Mouse (Mus musculus): ENCODE measurements around the gene Cox6b2. TPM values are rescaled to one million over a fixed set of nuclear protein-coding genes. Genes with fewer than 3 reads are reported as not detected.
A peak's percentile ranks its signal among the peaks of the same experiment; 100 is the strongest.

Cox6b2 gene
- polyA plus RNA-seq, 1 experiment from 2014 or later, result 24.1 TPM

GRCm38 (mm10) chr7:4771202-4771601 lies 18.3 kb upstream of the Cox6b2 start, which contains the start of gene Fam71e2:
Gene Fam71e2, minus strand, starts transcription at chr7:4771302.
- Histone ChIP-seq H3K4me1 (ENCODE audit: control insufficient read depth, insufficient read depth, low read length) (no peaks in the 10 kb centered on the region), H3K4me3 (ENCODE audit: low read length) (no peak within 1 kb of the TSS), H3K27me3 (ENCODE audit: control insufficient read depth, insufficient read depth, low read length) (peaks cover 22% of the 10 kb centered on the region), H3K4me2 (ENCODE audit: low read depth, low read length) (no peak within 1 kb of the TSS), H3K9me3 (replicated peaks; ENCODE audit: control insufficient read depth, low read length) (no peaks in the 10 kb centered on the region), H3K9ac (ENCODE audit: low read length) (no peak within 1 kb of the TSS), H3K27ac (ENCODE audit: low read length) (no peak within 1 kb of the TSS), H3K36me3 (ENCODE audit: control insufficient read depth, insufficient read depth) (no peaks in the 10 kb centered on the region)
- 63% methylated on average over 3 of the region's 5 CpGs for WGBS
- no peak for ATAC-seq (replicated peaks; ENCODE audit: extremely low read depth, insufficient read depth, low FRiP score)

GRCm38 (mm10) chr7:4764946-4765710 lies 12.2 kb upstream of the Cox6b2 start:
- WGBS, result 33% methylated on average over 4 of the region's 4 CpGs
- H3K36me3 ChIP-seq (ENCODE audit: control insufficient read depth, insufficient read depth), result no peaks in the 10 kb centered on the region
- H3K9me3 ChIP-seq (replicated peaks; ENCODE audit: control insufficient read depth, low read length), result no peaks in the 10 kb centered on the region
- H3K4me2 ChIP-seq (ENCODE audit: low read depth, low read length), result no peak overlapping the region
- no peak for ATAC-seq (replicated peaks; ENCODE audit: extremely low read depth, insufficient read depth, low FRiP score)
- H3K4me3 ChIP-seq (ENCODE audit: low read length), result no peak overlapping the region
- peaks cover 1% of the 10 kb centered on the region; the same call in 1 of the 2 replicates for H3K27me3 ChIP-seq (ENCODE audit: control insufficient read depth, insufficient read depth, low read length)
- H3K4me1 ChIP-seq (ENCODE audit: control insufficient read depth, insufficient read depth, low read length), result no peaks in the 10 kb centered on the region
- no peak overlapping the region for H3K9ac ChIP-seq (ENCODE audit: low read length)
- H3K27ac ChIP-seq (ENCODE audit: low read length), result no peak overlapping the region

- 38% methylated on average over 1 of the region's 1 CpGs for WGBS
- ATAC-seq (replicated peaks; ENCODE audit: extremely low read depth, insufficient read depth, low FRiP score), result no peak
- Histone ChIP-seq H3K27me3 (ENCODE audit: control insufficient read depth, insufficient read depth, low read length) (no peaks in the 10 kb centered on the region), H3K4me3 (ENCODE audit: low read length) (no peak overlapping the region), H3K4me1 (ENCODE audit: control insufficient read depth, insufficient read depth, low read length) (no peaks in the 10 kb centered on the region), H3K27ac (ENCODE audit: low read length) (no peak overlapping the region), H3K4me2 (ENCODE audit: low read depth, low read length) (no peak overlapping the region), H3K9ac (ENCODE audit: low read length) (no peak overlapping the region), H3K36me3 (ENCODE audit: control insufficient read depth, insufficient read depth) (no peaks in the 10 kb centered on the region), H3K9me3 (replicated peaks; ENCODE audit: control insufficient read depth, low read length) (no peaks in the 10 kb centered on the region)
Measured at GRCm38 (mm10) chr7:4759670-4760069, 6.8 kb upstream of the Cox6b2 start.

- Histone ChIP-seq H3K36me3 (ENCODE audit: control insufficient read depth, insufficient read depth) (no peaks in the 10 kb centered on the region), H3K27me3 (ENCODE audit: control insufficient read depth, insufficient read depth, low read length) (no peaks in the 10 kb centered on the region), H3K9ac (ENCODE audit: low read length) (peak overlapping the region; percentile 46), H3K4me3 (ENCODE audit: low read length) (peak overlapping the region; percentile 42), H3K4me1 (ENCODE audit: control insufficient read depth, insufficient read depth, low read length) (peaks cover 16% of the 10 kb centered on the region), H3K4me2 (ENCODE audit: low read depth, low read length) (peak overlapping the region; percentile 62), H3K9me3 (replicated peaks; ENCODE audit: control insufficient read depth, low read length) (no peaks in the 10 kb centered on the region), H3K27ac (ENCODE audit: low read length) (no peak overlapping the region)
- WGBS, result 4% methylated on average over 30 of the region's 30 CpGs
- ATAC-seq (replicated peaks; ENCODE audit: extremely low read depth, insufficient read depth, low FRiP score), result peak; percentile 73
Measured at GRCm38 (mm10) chr7:4751971-4752820, 698 bp downstream of the Cox6b2 start.

GRCm38 (mm10) chr7:4749169-4749568 lies 3.7 kb downstream of the Cox6b2 start:
- H3K27me3 ChIP-seq (ENCODE audit: control insufficient read depth, insufficient read depth, low read length), result no peaks in the 10 kb centered on the region
- H3K9ac ChIP-seq (ENCODE audit: low read length), result no peak overlapping the region
- no peak overlapping the region for H3K4me3 ChIP-seq (ENCODE audit: low read length)
- H3K4me1 ChIP-seq (ENCODE audit: control insufficient read depth, insufficient read depth, low read length), result peaks cover 16% of the 10 kb centered on the region
- no peaks in the 10 kb centered on the region for H3K9me3 ChIP-seq (replicated peaks; ENCODE audit: control insufficient read depth, low read length)
- no peak for ATAC-seq (replicated peaks; ENCODE audit: extremely low read depth, insufficient read depth, low FRiP score)
- H3K36me3 ChIP-seq (ENCODE audit: control insufficient read depth, insufficient read depth), result peaks cover 5% of the 10 kb centered on the region; the same call in 1 of the 2 replicates
- 62% methylated on average over 2 of the region's 2 CpGs for WGBS
- no peak overlapping the region for H3K4me2 ChIP-seq (ENCODE audit: low read depth, low read length)
- no peak overlapping the region for H3K27ac ChIP-seq (ENCODE audit: low read length)

- Histone ChIP-seq H3K27me3 (ENCODE audit: control insufficient read depth, insufficient read depth, low read length) (no peaks in the 10 kb centered on the region), H3K9me3 (replicated peaks; ENCODE audit: control insufficient read depth, low read length) (no peaks in the 10 kb centered on the region), H3K4me2 (ENCODE audit: low read depth, low read length) (no peak overlapping the region), H3K4me3 (ENCODE audit: low read length) (no peak overlapping the region), H3K4me1 (ENCODE audit: control insufficient read depth, insufficient read depth, low read length) (peaks cover 16% of the 10 kb centered on the region), H3K36me3 (ENCODE audit: control insufficient read depth, insufficient read depth) (peaks cover 5% of the 10 kb centered on the region; the same call in 1 of the 2 replicates), H3K9ac (ENCODE audit: low read length) (no peak overlapping the region), H3K27ac (ENCODE audit: low read length) (no peak overlapping the region)
- WGBS, result 68% methylated on average over 4 of the region's 4 CpGs
- ATAC-seq (replicated peaks; ENCODE audit: extremely low read depth, insufficient read depth, low FRiP score), result no peak
Measured at GRCm38 (mm10) chr7:4748321-4748720, 4.6 kb downstream of the Cox6b2 start.

- no peak overlapping the region for H3K27ac ChIP-seq (ENCODE audit: low read length)
- peaks cover 14% of the 10 kb centered on the region for H3K4me1 ChIP-seq (ENCODE audit: control insufficient read depth, insufficient read depth, low read length)
- no peaks in the 10 kb centered on the region for H3K27me3 ChIP-seq (ENCODE audit: control insufficient read depth, insufficient read depth, low read length)
- H3K4me2 ChIP-seq (ENCODE audit: low read depth, low read length), result no peak overlapping the region
- ATAC-seq (replicated peaks; ENCODE audit: extremely low read depth, insufficient read depth, low FRiP score), result no peak
- no peaks in the 10 kb centered on the region for H3K9me3 ChIP-seq (replicated peaks; ENCODE audit: control insufficient read depth, low read length)
- peaks cover 10% of the 10 kb centered on the region for H3K36me3 ChIP-seq (ENCODE audit: control insufficient read depth, insufficient read depth)
- no peak overlapping the region for H3K9ac ChIP-seq (ENCODE audit: low read length)
- no peak overlapping the region for H3K4me3 ChIP-seq (ENCODE audit: low read length)
- 56% methylated on average over 9 of the region's 9 CpGs for WGBS
Measured at GRCm38 (mm10) chr7:4747156-4747899, 5.6 kb downstream of the Cox6b2 start.

- H3K27me3 ChIP-seq (ENCODE audit: control insufficient read depth, insufficient read depth, low read length), result no peaks in the 10 kb centered on the region
- H3K4me2 ChIP-seq (ENCODE audit: low read depth, low read length), result no peak overlapping the region
- peaks cover 10% of the 10 kb centered on the region for H3K36me3 ChIP-seq (ENCODE audit: control insufficient read depth, insufficient read depth)
- no peaks in the 10 kb centered on the region for H3K9me3 ChIP-seq (replicated peaks; ENCODE audit: control insufficient read depth, low read length)
- H3K4me1 ChIP-seq (ENCODE audit: control insufficient read depth, insufficient read depth, low read length), result peaks cover 14% of the 10 kb centered on the region
- no peak overlapping the region for H3K27ac ChIP-seq (ENCODE audit: low read length)
- WGBS, result 86% methylated on average over 22 of the region's 22 CpGs
- no peak overlapping the region for H3K9ac ChIP-seq (ENCODE audit: low read length)
- H3K4me3 ChIP-seq (ENCODE audit: low read length), result no peak overlapping the region
- no peak for ATAC-seq (replicated peaks; ENCODE audit: extremely low read depth, insufficient read depth, low FRiP score)
Measured at GRCm38 (mm10) chr7:4746326-4746980, 6.4 kb downstream of the Cox6b2 start.

Data from heart, embryonic 16.5 days (tissue).